Mouse (Mus musculus) thymus, adult 2 months (tissue): ENCODE measurements around the gene Usp18. TPM values are rescaled to one million over a fixed set of nuclear protein-coding genes. Genes with fewer than 3 reads are reported as not detected.

Source experiments
- DNase-seq: peaks from one replicate; pipeline ENCODE4 v3.0.0; 2021
- H3K27ac ChIP-seq: fragments of 200-500 bp; 2 replicates; pipeline ENCODE4 v1.5.1; 2012; ENCODE audit warnings: low read length, control low read depth; ENCODE audit not compliant: control insufficient read depth, insufficient read depth
- H3K27me3 ChIP-seq: fragments of 200-500 bp; 2 replicates; pipeline ENCODE4 v1.6.1; 2012; ENCODE audit warnings: mild to moderate bottlenecking, low read length, moderate library complexity, mixed read lengths; ENCODE audit not compliant: control insufficient read depth, insufficient read depth
- H3K36me3 ChIP-seq: fragments of 200-500 bp; 2 replicates; pipeline ENCODE4 v1.6.1; 2012; ENCODE audit warnings: mild to moderate bottlenecking, low read length, moderate library complexity; ENCODE audit not compliant: control insufficient read depth, insufficient read depth
- H3K4me1 ChIP-seq: fragments of 200-500 bp; replicated peaks from 2 replicates; pipeline ENCODE4 v1.6.1; 2012; ENCODE audit warnings: low read length; ENCODE audit not compliant: control insufficient read depth, insufficient read depth
- H3K4me3 ChIP-seq: fragments of 200-500 bp; 2 replicates; pipeline ENCODE4 v1.5.1; 2012; ENCODE audit warnings: mild to moderate bottlenecking, low read length, control low read depth, moderate library complexity; ENCODE audit not compliant: control insufficient read depth, insufficient read depth
- CTCF ChIP-seq: fragments of 200-500 bp; IDR thresholded peaks from 2 replicates; pipeline ENCODE4 v1.5.1; 2012; ENCODE audit warnings: mild to moderate bottlenecking, control low read depth, low read length, moderate library complexity, borderline replicate concordance; ENCODE audit not compliant: control insufficient read depth, poor library complexity, insufficient read depth; ENCODE audit errors: extremely low read depth
- POLR2A ChIP-seq: fragments of 200-500 bp; IDR thresholded peaks from 2 replicates; pipeline ENCODE4 v1.6.1; 2012; ENCODE audit warnings: mild to moderate bottlenecking, low read length, control low read depth, moderate library complexity; ENCODE audit not compliant: control insufficient read depth, poor library complexity, insufficient read depth; ENCODE audit errors: extremely low read depth
- WGBS: fragments of 180-500 bp; shearing (Covaris S2); methylation state at CpG from one replicate; pipeline ENCODE4 v1.1.7; 2018; 5-methylcytosine and 5-hydroxymethylcytosine counted together
- polyA plus RNA-seq: library from polyadenylated mRNA; depleted of rRNA; stranded (reverse); fragments of >200 nt; gene quantifications from 2 replicates; pipeline ENCODE4 v1.2.3, GENCODE M21; 2012

Usp18 gene
- polyA plus RNA-seq, 1 experiment: 43.4 TPM

- no peak for DNase-seq
- no peak for TF ChIP-seq CTCF
- TF ChIP-seq POLR2A: no peak
- Histone ChIP-seq H3K4me1 (peaks cover 51% of the 10 kb centered on the region), H3K4me3 (no peak overlapping the region), H3K27ac (no peak overlapping the region), H3K36me3 (no peaks in the 10 kb centered on the region), H3K27me3 (no peaks in the 10 kb centered on the region)
- WGBS: 97% methylated on average over 14 of the region's 14 CpGs
Observed at GRCm38 (mm10) chr6:121223001-121223400, 22.7 kb upstream of the Usp18 start.

DNA sequence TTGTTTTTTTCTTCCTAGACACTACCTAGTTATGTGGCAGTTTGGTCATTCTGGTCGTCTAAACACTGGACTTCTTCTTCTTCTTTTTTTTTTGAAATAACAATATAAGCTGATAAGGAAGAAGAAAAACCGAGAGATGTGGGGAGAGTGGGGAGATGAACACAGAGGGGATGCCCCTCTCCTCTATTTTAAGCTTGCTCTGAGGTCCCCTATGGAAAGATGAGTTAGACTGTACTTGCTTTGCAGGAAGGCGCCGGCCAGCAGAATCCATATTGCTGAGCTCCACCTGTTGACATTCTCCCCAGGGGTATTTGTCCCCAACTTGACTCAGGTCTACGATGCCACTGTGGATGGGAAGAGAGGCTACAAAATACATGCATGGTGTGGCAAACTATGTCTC lies 21.6 kb upstream of the Usp18 start:
- WGBS: 76% methylated on average over 5 of the region's 5 CpGs
- no peak for TF ChIP-seq POLR2A
- no peak for TF ChIP-seq CTCF

DNA sequence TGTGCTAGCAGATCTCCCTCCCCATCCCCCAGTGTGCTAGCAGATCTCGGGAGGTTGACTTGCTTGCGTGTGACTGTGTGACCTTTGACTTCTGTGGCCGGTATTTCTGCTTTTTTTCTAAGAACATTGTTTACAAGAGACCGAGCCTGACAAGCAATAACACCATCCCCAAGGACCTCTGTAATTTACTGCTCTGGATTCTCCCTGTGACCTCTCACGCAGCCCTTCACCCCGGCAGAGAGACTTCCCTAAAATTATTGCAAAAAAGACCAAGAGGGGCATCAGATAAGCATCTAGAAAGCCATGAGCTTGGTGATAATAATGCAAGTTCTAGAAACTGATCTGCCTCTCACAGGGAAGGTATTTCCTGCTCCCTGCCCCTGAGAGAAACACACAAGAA lies 20.7 kb upstream of the Usp18 start:
- DNase-seq: no peak
- no peaks in the 10 kb centered on the region for H3K36me3 ChIP-seq
- TF ChIP-seq CTCF: no peak
- no peak for TF ChIP-seq POLR2A
- H3K4me3 ChIP-seq: no peak overlapping the region
- peak overlapping the region; percentile 97 for H3K27ac ChIP-seq
- H3K4me1 ChIP-seq: peaks cover 48% of the 10 kb centered on the region
- 21% methylated on average over 6 of the region's 6 CpGs for WGBS
- H3K27me3 ChIP-seq: no peaks in the 10 kb centered on the region

More for the DNA sequence above, 21.6 kb upstream of the Usp18 start:
- Histone ChIP-seq H3K27me3 (no peaks in the 10 kb centered on the region), H3K36me3 (no peaks in the 10 kb centered on the region), H3K4me1 (peaks cover 52% of the 10 kb centered on the region), H3K27ac (peak overlapping the region; percentile 41; the same call in 1 of the 2 replicates), H3K4me3 (no peak overlapping the region)
- DNase-seq: no peak

- TF ChIP-seq POLR2A (no peak), CTCF (no peak)
- Histone ChIP-seq H3K36me3 (no peaks in the 10 kb centered on the region), H3K27me3 (no peaks in the 10 kb centered on the region)
Observed at GRCm38 (mm10) chr6:121226043-121226442, 19.7 kb upstream of the Usp18 start.

DNA sequence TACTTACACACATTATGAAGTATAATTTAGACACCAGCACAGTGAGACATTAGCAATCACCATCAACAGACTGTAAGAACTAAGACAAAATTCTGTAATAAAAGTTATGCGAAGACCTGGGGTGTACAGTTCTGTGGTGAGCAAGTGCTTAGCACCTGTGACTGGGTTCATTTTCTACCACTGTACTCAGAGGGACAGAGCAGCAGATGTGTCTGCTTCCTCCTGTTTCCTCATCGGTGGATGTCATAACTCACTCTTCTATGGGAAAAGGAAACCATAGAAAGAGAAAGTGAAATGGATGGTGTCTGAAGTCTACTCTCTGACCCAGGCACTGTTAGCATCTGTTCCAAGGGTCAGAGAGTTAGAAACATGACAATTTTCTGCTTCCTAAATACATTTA lies 19.0 kb upstream of the Usp18 start:
- 7% methylated on average over 2 of the region's 2 CpGs for WGBS
- no peak for TF ChIP-seq CTCF
- TF ChIP-seq POLR2A: no peak
- H3K27ac ChIP-seq: peak overlapping the region; percentile 97
- H3K27me3 ChIP-seq: no peaks in the 10 kb centered on the region
- no peak overlapping the region for H3K4me3 ChIP-seq
- peaks cover 45% of the 10 kb centered on the region for H3K4me1 ChIP-seq
- no peak for DNase-seq
- no peaks in the 10 kb centered on the region for H3K36me3 ChIP-seq

More at GRCm38 (mm10) chr6:121226043-121226442, 19.7 kb upstream of the Usp18 start:
- peak; percentile 51 for DNase-seq
- H3K27ac ChIP-seq: peak overlapping the region; percentile 97
- 2% methylated on average over 4 of the region's 4 CpGs for WGBS
- H3K4me3 ChIP-seq: no peak overlapping the region
- H3K4me1 ChIP-seq: peaks cover 45% of the 10 kb centered on the region

GRCm38 (mm10) chr6:121228421-121228820 lies 17.3 kb upstream of the Usp18 start:
- H3K4me1 ChIP-seq: peaks cover 40% of the 10 kb centered on the region
- H3K27me3 ChIP-seq: no peaks in the 10 kb centered on the region
- WGBS: 26% methylated on average over 8 of the region's 8 CpGs
- no peak overlapping the region for H3K4me3 ChIP-seq
- TF ChIP-seq CTCF: no peak
- TF ChIP-seq POLR2A: no peak
- no peaks in the 10 kb centered on the region for H3K36me3 ChIP-seq
- no peak for DNase-seq
- H3K27ac ChIP-seq: peak overlapping the region; percentile 50

- Histone ChIP-seq H3K36me3 (no peaks in the 10 kb centered on the region), H3K27me3 (no peaks in the 10 kb centered on the region), H3K27ac (no peak overlapping the region), H3K4me1 (peaks cover 16% of the 10 kb centered on the region), H3K4me3 (no peak overlapping the region)
- DNase-seq: no peak
- WGBS: 64% methylated on average over 1 of the region's 1 CpGs
- no peak for TF ChIP-seq CTCF
- no peak for TF ChIP-seq POLR2A
Observed at GRCm38 (mm10) chr6:121232652-121233051, 13.1 kb upstream of the Usp18 start.
